Mouse (Mus musculus): Measurements from ENCODE around the gene Maml3.
A peak's percentile ranks its signal among the peaks of the same experiment; 100 is the strongest.

The Maml3 gene

DNA sequence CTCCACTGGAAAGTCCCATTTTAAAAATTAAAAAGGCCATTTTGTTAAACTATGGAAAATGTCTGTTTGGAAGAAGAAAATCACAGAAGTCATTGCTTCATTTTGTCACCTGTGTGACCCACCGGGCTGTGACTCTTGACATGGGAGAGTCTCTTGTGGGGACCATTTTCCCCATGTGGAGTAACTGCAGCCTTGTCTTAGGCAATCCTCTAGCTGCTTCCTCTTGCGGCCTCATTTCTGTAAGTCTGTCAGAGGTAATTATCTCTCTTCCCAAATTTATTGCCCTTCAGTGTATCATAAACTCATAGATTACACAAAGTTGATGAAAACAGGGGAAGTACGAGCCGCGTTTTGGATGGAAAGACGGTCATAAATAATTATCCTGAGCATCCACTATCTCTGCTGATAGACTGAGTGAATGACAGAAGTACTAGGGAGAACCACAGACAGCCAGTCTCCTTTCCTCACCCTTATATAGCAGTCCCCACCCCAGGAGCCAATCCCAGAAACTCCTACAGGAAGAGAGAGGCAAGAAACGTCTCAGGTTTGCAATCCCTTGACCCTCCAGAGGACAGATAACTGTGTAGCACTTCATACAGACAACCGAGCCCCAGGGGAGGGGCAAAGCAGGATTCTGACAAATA is 14.5 kb downstream of the Maml3 start:
- DNase-seq (ENCODE audit: low spot score in 2 of 2) = no peak

DNA sequence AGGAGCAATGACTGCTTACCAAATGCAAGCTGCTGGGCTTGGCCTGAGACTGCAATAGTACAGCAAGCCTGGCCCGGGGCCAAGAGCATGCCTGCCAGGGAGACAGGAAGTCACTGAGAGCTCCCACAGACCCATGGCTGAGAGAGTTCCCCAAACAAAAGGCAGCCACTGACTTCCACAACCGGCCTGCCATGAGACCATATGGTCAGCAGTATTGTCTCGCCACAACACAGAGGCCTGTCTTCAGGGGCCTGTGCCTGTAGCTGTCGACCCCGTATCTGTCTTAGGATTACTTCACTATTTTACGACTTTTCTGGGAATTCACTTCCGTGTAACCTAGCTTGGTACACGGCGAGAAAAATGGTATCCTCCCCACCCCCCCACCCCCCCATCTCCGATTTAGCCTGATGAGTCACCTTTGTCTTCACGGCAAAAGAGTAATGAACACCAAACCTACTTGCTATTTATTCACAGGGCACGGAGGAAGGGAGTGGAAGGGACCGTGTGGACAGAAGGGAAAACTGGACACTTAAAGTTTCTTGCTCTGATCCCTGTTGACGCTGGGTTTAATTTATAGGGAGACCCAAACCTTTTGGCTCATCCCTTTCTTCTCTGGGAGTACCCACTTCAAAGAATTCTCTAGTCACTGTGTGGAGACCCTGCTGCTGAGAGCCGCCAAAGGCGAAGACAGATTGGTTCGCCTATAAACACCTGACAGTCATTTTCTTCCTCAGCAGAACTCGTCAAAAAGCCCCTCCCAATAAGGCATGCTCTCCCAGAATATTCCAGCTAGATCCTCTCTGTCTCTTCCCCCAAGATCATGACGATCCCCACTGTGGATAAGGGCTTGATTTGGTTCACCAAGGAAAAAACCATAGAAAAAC is 16.2 kb downstream of the Maml3 start:
- peak; percentile 82 to 88 for DNase-seq (ENCODE audit: low spot score in 2 of 2)

DNA sequence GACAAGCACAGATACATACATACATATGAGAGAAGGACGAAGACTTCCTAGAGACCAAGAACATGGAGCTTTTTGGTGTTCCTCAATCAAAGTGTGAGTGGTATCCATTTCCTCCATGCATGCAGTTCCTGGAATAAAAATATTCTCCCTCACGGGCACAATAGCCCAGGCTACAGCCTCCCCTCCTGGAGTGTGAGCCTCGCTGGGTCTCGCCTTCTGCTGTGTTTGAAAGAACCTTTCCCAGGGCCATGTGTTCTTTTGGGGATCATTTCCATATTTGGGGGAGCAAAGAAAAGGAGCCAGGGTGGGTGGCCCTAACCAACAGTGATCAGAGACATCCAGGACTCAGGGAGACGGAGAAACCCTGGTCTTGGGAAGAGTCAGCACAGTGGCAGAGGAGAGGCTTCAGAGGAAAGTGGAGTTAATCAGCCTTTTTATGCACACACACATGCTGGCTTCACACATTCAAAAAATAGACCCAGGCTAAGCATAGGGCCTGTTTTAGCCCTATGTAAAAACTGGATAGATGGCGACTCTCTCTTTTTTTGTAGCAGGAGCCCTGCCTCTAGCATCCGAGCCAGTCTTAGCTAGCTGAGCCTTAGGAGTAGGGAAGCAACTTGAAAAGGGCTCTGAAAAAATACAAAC is 17.1 kb downstream of the Maml3 start:
- no peak for DNase-seq (ENCODE audit: low spot score in 2 of 2)

DNA sequence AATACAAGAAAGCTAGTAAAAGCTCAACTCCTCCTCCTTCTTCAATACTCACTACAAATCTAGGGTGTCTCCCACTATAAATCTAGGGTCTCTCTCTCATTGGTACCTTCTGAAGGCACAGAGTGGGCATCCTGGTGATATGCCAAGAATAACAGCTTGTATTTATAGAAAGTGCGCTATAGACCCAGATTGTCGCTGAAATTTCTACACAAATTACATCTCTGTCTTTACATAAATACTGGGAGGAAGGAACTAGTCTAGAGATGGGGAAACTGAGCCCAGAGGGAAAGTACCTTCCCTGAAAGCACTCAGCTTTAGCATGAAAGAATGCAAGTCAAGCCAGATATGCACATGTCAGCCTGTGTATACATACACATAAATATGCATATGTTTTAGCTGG is 26.1 kb downstream of the Maml3 start:
- no peak for DNase-seq (ENCODE audit: low spot score in 2 of 2)

DNA sequence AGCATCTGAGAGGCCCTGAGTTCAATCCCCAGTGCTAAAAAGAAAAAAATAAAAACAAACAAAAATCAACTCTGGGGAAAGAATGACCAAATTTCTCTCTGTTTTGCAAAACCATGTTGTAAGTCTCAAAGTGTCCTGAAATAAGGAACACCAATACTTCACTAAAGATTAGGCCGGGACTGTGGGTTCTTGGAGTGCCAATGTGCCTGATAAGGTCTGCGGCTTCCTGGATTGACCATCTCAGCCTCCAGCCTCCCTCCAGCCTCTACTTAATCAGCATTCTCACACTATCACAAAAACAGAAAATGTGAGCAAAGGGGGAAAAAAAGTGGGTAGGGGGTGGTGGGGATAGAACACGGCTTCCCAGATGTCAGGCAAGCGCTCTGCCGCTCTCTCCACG is 30.9 kb downstream of the Maml3 start:
- DNase-seq (ENCODE audit: low spot score in 2 of 2) = no peak

DNA sequence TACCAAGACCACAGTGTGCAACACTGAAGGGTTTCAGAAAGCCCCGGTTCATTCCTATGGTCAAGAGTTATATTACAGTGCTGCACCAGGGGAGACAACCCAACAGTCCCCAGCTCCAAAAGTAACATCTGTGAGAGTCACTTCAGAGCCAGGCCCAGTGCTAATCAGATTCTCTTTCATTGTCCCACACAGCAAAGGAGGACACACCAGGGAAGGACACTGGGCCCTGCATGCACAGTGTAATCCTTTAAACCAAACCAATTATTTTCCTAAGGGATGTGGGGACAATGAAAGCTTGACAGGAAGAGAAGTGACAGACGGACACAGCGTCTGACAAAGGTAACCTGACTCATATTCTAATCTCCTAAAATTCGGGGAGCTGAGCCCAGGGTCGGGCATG is 32.9 kb downstream of the Maml3 start:
- no peak for DNase-seq (ENCODE audit: low spot score in 2 of 2)

DNA sequence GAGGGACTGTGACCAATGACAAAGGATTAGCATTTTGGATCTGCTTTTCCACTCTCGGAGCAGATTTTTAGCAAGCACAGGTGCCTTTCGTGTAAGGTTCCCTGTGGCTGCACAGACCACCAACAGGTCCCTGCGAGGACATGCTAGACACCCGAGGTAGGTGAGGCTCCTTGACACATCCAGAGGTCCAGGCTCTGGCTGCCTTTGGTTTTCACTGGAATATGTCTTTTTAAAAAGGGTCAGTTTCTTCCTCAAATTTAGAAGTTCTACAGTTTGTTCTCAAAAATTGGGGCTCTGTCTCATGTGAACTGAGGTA is 34.8 kb downstream of the Maml3 start:
- no peak for DNase-seq (ENCODE audit: low spot score in 2 of 2)

DNA sequence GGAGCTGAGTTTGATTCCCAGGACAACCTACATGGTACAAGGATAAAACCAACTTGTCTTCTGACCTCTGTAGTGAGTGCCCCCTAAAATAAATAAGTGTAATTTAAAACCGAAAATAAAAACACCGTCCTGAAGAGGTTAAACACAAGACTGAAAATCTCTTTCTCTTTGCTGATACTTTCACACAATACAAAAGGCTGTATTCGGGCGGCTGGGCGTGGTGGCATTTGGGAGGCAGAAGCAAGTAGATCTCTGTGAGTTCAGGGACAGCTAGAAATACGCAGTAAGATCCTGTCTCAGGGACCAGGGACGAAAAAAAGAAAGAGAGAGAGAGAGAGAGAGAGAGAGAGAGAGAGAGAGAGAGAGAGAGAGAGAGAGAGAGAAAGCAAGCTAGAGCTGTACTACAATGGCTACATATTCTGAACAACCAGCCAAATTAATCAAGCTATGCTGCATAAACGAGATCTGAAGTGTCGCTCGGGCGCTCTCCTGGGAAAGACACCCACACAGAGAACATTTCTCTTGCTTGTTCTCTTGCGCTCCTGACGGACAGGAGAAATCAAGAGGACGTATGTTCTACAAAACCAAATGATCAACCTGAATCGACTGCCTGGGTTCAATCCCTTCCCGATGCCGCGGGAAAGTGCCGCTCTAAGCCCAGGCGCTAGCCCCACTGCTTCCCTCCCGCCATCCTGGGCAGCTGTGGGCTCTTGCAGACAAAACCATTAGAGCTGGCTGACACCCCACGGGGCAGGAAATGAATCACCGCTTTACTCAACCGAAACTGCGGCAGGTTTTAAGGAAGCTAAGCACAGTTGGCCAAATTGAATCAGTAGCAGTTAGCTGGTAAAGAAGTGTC is 35.3 kb downstream of the Maml3 start:
- peak; percentile 64 to 71 for DNase-seq (ENCODE audit: low spot score in 2 of 2)

DNA sequence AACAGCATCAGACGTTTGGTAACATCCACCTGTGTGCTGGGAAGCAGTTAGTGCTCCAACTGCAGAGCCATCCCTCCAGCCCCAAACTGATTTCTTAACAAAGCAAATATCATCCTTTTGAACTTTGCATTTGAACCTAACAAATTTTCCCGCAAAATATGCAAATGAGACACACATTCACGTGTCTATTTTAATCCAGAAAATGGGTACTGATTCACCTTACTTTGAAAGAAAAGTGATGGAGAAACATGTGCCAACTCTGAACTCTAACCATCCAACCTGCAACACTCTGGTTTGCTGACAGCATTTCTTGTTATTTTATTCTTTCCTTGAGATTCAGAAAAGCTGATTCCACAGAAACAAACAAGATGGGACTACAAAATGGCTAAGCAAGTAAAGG is 36.0 kb downstream of the Maml3 start:
- DNase-seq (ENCODE audit: low spot score in 2 of 2) = no peak

DNA sequence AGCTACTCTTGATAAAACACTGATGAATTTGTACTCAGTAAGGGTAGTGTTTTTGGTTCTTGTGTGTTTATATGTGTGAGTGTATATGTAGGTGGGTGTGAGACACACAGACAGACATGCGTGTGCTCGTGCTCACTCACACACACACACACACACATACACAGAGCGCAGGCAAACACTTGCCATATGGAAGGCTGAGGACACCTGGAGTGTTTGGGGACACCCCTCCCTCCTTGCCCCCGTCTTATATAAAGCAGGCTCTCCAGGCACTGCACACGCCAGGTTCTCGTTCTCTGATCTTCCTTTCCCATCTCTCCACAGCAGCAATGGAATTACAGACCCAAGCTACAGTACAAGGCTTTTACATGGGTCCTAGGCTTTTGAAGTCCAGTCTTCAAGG is 37.7 kb downstream of the Maml3 start:
- no peak for DNase-seq (ENCODE audit: low spot score in 2 of 2)

DNA sequence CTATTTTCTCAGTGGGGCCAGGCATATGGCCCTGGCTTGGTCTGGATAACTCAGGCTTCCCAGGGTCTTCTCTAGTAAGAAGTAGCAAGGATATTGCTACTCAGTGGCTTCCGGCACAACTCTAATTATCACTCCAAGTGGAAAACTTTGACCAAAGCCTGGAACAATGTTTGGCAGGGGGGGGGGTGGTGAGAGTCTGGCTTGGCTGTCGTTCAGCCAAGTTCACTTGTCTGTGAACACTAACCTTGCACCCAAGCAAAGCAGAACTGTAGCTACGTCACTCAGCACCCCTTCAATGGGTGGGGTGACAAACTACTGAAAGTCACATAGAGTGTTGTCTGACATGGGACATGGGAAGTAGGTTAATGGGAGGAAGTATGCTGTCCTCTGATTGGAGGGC is 38.7 kb downstream of the Maml3 start:
- no peak for DNase-seq (ENCODE audit: low spot score in 2 of 2)

DNA sequence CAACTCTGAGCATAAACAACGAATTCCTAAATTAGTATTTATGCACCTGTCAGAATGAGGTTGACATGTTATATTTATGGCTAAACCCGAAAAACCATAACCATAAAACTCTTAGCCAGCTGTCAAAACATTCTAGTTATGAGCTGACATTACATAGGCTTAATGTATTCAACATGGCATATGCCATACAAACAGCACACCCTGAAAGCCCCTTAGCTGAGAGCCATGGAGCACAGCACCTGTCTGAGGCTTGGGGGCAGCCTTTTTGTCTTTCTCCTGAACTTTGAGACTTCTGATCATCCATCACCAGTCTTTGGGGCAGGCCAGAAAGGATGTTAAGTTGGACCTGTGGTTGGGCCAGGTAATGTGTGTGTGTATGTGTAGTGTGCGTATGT is 41.6 kb downstream of the Maml3 start:
- no peak for DNase-seq (ENCODE audit: low spot score in 2 of 2)

DNA sequence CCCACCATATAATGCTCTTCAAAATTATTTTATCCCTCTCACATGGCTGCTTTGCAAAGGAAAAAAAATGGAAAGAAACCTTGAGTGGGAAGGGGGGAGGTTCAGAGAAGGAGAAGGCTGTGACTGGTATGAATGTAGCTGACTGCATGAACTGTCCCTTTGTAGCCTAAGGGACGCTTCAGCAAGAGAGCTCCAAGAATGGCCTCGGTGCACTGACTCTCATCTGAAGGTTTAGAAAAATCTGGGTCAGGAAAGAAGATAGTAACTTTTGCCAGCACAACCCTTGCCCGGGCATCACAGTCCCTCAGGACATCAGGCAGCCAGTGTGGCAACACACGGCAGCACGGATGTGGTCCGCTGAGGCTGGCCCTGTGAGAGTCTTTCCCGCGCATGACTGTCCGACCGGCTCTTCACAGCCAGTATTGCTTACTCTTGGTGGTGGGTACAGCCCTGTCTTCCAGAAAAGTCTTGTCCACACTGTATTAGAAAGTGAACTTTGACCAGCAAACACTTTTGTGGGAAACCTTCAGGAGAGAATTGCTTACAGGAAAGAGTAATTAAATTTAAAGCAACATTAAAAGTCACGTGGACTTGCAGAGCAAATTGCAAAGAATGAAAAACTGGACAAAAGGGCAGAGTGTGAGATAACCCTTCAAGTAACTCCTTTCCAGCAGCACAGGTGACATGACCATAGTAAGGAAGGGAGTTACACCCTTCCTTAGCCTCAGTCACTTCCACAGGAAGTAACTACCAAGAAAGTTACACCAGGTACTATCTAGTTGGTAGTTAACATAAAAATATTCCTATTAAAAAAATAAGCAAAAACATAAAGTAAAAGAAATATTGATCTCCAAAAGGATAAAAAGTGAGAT is 42.3 kb downstream of the Maml3 start:
- no peak for DNase-seq (ENCODE audit: low spot score in 2 of 2)

DNA sequence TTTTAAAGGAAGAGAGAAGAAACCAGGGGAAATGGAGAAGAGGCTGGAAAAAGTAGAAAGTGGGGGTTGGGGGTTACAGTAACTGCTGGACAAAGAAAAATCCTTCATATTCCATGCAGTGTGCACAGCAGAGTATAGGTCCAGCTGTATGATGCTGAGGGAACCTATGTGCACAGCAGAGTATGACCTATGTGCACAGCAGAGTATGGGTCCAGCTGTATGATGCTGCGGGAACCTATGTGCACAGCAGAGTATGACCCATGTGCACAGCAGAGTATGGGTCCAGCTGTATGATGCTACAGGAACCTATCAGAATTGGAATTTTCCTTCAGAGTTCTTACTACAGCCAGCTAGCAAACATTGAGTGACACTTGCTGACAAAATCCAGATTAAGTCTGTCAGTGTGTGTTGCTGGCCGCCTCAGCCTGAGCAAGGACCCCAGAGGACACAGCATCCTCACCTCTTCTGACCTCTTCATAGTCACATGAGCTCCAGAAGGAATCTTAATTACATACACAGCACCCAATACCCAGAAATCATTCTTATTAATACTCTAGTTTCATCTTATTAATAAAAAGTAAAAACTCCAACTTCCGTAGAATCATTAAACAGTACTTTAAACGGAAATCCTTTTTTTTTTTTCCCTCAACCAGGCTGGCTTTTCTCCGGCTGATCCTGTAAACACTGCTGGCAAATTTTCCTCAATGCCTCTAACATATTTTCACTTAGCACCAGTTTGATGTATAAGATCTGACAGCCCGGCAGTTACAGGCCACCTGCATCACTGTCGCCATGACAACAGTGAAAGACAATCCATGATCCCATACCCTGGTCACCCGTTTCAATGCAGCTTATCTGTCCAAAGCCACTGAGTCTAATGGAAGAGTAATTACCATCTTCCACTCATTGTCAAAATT is 43.1 kb downstream of the Maml3 start:
- DNase-seq (ENCODE audit: low spot score in 2 of 2) = no peak

DNA sequence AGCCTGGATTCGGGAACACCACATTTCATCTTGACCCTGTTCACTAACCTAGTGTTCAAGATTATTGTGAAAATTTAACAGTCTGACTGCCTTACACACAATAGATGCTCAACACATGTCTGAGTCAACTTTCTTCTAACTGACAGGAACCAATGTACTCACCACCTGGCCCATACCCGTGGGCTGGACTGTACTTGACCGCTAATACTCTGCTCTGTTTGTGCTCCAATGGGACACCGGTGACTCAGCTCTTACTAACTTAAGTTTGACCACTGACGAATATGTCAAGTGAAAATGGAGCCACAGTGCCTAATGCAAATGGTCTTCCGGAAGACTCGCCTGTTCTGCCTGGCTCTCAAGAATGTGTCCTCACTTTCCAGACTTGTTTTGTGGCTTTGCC is 44.0 kb downstream of the Maml3 start:
- no peak for DNase-seq (ENCODE audit: low spot score in 2 of 2)

DNA sequence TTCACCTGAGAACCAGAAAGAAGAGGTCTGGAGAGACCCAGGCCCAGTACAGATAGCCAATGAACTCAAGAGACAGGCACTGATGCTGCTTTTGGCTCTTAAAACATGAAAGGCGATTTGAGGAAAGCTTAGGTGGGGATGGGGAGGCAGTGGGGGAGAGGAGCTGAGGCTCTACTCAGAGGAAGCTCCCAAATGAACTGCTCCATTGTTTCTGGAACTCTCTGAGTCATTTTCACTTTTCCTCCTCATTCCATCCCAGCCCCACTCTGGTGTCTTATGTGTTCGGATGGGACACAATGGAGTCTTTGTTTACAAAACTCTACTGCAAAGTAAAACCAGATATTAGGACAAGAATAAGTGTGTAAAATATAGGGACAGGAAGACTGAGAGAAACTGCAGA is 53.1 kb downstream of the Maml3 start:
- no peak for DNase-seq (ENCODE audit: low spot score in 2 of 2)

DNA sequence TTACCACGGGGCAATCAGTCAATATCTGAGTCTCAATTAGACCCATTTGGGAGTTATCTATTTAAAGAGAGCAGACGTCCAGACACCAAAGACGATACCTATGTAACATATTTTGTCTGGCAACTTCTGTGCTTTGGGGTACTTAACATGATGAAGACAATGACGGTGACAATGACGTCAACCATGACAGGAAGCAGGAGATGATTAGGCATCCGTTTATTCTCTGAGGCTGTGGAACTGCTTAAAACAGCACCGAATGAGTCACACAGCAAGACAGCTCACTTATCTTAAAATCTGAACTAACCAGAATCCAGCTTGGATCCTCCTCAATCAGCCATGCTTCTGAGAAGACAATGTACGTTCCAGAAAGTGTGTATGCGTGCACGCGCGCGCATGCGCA is 56.8 kb downstream of the Maml3 start:
- no peak for DNase-seq (ENCODE audit: low spot score in 2 of 2)

DNA sequence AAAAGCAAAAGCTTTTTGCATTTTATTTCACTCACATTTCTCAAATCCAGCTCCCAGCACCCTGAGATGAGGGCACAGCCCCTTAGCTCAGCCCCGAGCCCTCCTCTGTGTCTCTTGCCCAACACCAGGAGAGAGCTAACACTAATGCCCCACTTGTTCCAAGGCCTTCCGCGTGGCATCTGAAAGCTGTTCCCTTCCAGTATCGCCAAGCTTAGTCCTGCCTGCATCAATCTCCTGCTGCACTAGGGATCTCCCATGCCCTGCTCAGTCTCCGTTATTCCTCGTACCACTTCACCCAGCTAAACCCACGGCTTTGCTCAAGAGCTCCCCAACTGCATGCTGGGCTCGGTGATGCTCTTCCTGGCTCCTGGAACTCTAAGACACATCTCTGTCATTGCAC is 57.3 kb downstream of the Maml3 start:
- DNase-seq (ENCODE audit: low spot score in 2 of 2) = no peak

DNA sequence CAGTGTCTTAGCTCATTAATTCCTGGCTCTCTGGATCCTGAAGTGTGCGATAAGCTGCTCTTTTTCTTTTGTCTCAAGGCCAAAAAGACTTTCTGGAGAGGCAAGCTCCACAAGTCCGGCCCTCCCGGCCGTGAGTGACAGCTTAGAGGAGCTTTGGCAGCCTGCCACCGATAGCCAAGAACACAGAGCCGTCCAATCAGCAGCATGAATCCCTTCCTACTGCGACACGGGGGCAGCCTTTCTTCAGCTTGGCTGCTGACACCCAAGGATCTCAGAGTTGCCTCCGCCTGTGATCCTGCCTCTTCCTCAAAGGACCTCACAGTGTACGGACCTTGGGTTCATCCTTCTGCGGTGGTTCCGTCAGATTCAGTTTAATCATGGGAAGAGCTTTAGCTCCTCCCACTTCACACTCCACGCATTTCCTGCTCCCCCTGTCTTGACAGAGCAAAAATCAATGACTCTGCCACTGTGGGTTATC is 57.9 kb downstream of the Maml3 start:
- DNase-seq (ENCODE audit: low spot score in 2 of 2) = peak; percentile 84 to 93
